Mouse (Mus musculus): Measurements from ENCODE around the gene Gm20388. TPM values are rescaled to one million over a fixed set of nuclear protein-coding genes. Genes with fewer than 3 reads are reported as not detected.

The Gm20388 gene
- polyA plus RNA-seq, 1 experiment from 2014 or later, result 3.6 TPM

GRCm38 (mm10) chr8:123117127-123117731 is 3206.6 kb downstream of the Gm20388 start, which contains the start of gene Cpne7:
Cpne7 (plus strand) TSS chr8:123117374.
- Histone ChIP-seq H3K27me3 (replicated peaks; ENCODE audit: low read depth, poor library complexity, severe bottlenecking) (peaks cover 74% of the 10 kb centered on the region), H3K27ac (replicated peaks) (no peak within 1 kb of the TSS; the same call in 1 of the 2 replicates)

DNA sequence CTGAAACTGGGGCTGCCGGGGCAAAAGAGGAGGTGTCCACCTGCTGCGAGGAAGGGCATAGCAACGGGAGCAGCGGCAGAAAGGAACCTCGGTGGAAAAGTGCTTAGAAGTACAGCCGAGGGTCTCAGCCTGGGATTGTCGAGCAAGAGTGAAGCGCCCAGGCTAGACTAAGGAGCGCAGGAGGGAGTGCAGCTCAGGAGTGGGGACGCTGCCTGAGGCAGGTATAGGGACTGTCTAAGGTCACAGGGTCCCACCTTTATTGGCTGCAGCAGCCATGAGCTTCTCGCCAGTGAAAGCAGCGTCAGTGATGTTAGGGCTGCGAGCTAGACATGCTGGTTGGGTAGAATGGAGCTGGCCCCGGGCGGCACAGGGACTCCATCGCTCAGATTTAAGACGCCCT is 3207.1 kb downstream of the Gm20388 start:
- 3% methylated on average over 17 of the region's 17 CpGs for WGBS
- Histone ChIP-seq H3K36me3 (replicated peaks) (no peaks in the 10 kb centered on the region), H3K4me3 (peak overlapping the region; percentile 70), H3K27me3 (replicated peaks; ENCODE audit: low read depth, poor library complexity, severe bottlenecking) (peaks cover 79% of the 10 kb centered on the region), H3K4me1 (peaks cover 37% of the 10 kb centered on the region), H3K27ac (replicated peaks) (no peak overlapping the region), H3K9me3 (no peaks in the 10 kb centered on the region)
- peak; percentile 36 for DNase-seq (ENCODE audit: low spot score)

More at GRCm38 (mm10) chr8:123117127-123117731, 3206.6 kb downstream of the Gm20388 start, which contains the start of gene Cpne7:
- Histone ChIP-seq H3K4me3 (peak within 1 kb of the TSS; percentile 70), H3K36me3 (replicated peaks) (no peaks in the 10 kb centered on the region), H3K4me1 (peaks cover 35% of the 10 kb centered on the region), H3K9me3 (no peaks in the 10 kb centered on the region)
- under 1% methylated on average over 51 of the region's 51 CpGs for WGBS
- peak; percentile 47 for DNase-seq (ENCODE audit: low spot score)

DNA sequence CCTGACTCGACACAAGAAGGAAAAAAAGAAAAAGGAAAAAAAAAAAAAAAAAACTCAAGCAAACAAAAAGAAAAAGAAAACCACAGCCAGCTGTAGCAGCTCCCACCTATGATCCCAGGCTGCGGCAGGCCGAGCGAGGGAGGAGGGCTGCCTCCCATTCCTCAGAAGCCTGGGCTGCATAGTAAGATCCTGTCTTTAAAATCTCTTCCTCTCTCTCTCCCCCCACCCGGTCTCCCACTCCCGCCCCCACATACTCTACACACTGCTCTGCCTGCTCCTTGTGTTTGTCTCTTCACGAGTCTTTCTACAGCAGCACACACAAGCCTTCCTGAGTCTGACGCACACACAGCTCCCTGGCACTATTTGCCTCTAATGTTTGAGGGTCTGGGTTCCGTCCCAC is 3211.4 kb downstream of the Gm20388 start:
- H3K4me3 ChIP-seq, result no peak overlapping the region
- peaks cover 95% of the 10 kb centered on the region for H3K27me3 ChIP-seq (replicated peaks; ENCODE audit: low read depth, poor library complexity, severe bottlenecking)
- H3K27ac ChIP-seq (replicated peaks), result no peak overlapping the region
- peaks cover 39% of the 10 kb centered on the region for H3K4me1 ChIP-seq
- WGBS, result 70% methylated on average over 9 of the region's 9 CpGs
- DNase-seq (ENCODE audit: low spot score), result no peak
- no peaks in the 10 kb centered on the region for H3K36me3 ChIP-seq (replicated peaks)
- no peaks in the 10 kb centered on the region for H3K9me3 ChIP-seq

- Histone ChIP-seq H3K4me3 (no peak overlapping the region), H3K9me3 (no peaks in the 10 kb centered on the region), H3K27me3 (replicated peaks; ENCODE audit: low read depth, poor library complexity, severe bottlenecking) (peaks cover 95% of the 10 kb centered on the region), H3K27ac (replicated peaks) (no peak overlapping the region), H3K4me1 (peaks cover 39% of the 10 kb centered on the region), H3K36me3 (replicated peaks) (no peaks in the 10 kb centered on the region)
- no peak for DNase-seq (ENCODE audit: low spot score)
- WGBS, result 82% methylated on average over 5 of the region's 5 CpGs
These were observed 3212.0 kb downstream of the Gm20388 start for GRCm38 (mm10) chr8:123122670-123123069.

DNA sequence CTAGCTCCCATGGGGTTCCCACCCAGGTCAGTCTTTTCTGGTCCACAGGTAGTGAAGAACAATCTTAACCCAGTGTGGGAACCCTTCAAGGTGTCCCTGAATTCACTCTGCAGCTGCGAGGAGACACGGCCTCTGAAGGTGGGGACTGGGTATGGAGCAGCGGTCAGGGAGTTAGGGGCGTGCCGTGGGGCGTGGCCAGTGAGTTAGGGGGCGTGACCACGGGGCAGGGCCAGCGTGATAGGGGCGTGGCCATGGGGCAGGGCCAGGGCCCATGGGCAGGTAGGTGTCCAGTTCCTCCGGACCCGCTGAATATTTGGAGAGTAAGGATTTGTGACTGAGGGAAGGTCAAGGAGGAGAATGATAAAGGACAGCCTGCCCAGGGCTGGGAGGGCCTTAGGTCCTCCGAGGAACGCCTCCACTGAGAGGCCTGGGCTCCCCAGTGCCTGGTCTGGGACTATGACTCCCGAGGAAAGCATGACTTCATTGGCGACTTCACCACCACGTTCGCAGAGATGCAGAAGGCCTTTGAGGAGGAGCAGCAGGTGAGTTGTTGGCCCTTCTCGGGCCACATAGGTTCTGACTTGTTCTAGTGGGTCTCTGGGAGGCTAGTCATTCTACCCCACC is 3215.7 kb downstream of the Gm20388 start:
- peak overlapping the region; percentile 41 for H3K4me3 ChIP-seq
- H3K27me3 ChIP-seq (replicated peaks; ENCODE audit: low read depth, poor library complexity, severe bottlenecking), result peaks cover 63% of the 10 kb centered on the region
- H3K36me3 ChIP-seq (replicated peaks), result no peaks in the 10 kb centered on the region
- peak; percentile 85 for DNase-seq (ENCODE audit: low spot score)
- H3K9me3 ChIP-seq, result no peaks in the 10 kb centered on the region
- H3K4me1 ChIP-seq, result peaks cover 41% of the 10 kb centered on the region
- 4% methylated on average over 19 of the region's 19 CpGs for WGBS
- no peak overlapping the region for H3K27ac ChIP-seq (replicated peaks)

GRCm38 (mm10) chr8:123131041-123131440 is 3220.4 kb downstream of the Gm20388 start:
- peaks cover 40% of the 10 kb centered on the region for H3K4me1 ChIP-seq
- H3K36me3 ChIP-seq (replicated peaks), result no peaks in the 10 kb centered on the region
- WGBS, result 69% methylated on average over 9 of the region's 9 CpGs
- peaks cover 20% of the 10 kb centered on the region for H3K27me3 ChIP-seq (replicated peaks; ENCODE audit: low read depth, poor library complexity, severe bottlenecking)
- no peak overlapping the region for H3K4me3 ChIP-seq
- H3K9me3 ChIP-seq, result peaks cover 4% of the 10 kb centered on the region; the same call in 1 of the 2 replicates
- 0 out of 2 replicates have a peak overlapping the region, but pooled peaks have one; percentile 49 for H3K27ac ChIP-seq (replicated peaks)
- no peak for DNase-seq (ENCODE audit: low spot score)

DNA sequence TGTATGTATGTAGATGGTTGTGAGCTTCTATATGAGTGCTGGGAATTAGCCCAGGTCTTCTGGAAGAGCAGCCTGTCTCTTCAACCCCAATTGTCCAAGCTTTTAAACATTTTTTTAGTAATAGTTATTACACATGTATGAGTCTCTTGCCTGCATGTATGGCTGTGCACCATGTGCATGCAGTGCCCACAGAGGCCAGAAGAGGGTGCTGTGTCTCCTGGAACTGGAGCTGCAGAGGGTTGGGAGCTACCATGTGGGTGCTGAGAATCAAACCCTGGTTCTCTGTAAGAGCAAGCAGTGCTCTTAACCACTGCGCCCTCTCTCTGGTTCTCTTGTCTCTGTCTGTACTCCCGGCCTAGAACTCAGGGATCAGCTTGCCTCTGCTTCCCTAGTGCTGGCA is 3222.3 kb downstream of the Gm20388 start:
- no peak overlapping the region for H3K4me3 ChIP-seq
- peaks cover 4% of the 10 kb centered on the region; the same call in 1 of the 2 replicates for H3K9me3 ChIP-seq
- peaks cover 42% of the 10 kb centered on the region for H3K4me1 ChIP-seq
- no peak overlapping the region for H3K27ac ChIP-seq (replicated peaks)
- H3K36me3 ChIP-seq (replicated peaks), result no peaks in the 10 kb centered on the region
- WGBS, result 98% methylated on average over 2 of the region's 2 CpGs
- DNase-seq (ENCODE audit: low spot score), result no peak
- H3K27me3 ChIP-seq (replicated peaks; ENCODE audit: low read depth, poor library complexity, severe bottlenecking), result 0 out of 2 replicates have a peak, but pooled peaks cover 3% of the 10 kb centered on the region

DNA sequence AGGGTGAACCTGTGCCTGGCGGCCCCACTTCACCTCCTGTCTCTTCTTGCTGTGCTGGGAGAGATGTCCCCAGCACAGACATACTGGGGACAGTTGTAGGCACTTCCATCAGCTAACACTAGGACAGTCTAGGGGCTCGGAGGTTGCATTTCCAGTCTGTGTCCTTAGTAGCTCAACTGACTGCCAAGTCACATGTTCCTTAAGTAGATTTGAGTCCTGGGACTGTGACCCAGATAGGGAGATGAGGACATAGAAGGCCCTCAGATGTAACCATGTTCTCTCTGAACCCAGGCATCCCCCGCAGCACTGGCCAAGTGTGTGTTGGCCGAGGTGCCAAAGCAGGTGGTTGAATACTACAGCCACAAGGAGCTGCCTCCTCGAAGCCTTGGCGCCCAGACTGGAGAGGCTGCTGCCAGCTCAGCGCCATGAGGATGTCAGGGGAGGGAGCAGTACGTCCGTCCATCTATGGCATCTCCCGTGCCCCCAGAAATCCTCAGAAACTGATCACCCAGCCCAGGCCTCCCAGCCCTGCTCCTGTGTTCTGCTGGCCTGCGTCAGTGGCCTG is 3223.6 kb downstream of the Gm20388 start:
- peaks cover 4% of the 10 kb centered on the region; the same call in 1 of the 2 replicates for H3K9me3 ChIP-seq
- peak overlapping the region; percentile 51; the same call in 1 of the 2 replicates for H3K27ac ChIP-seq (replicated peaks)
- no peaks in the 10 kb centered on the region for H3K36me3 ChIP-seq (replicated peaks)
- peaks cover 50% of the 10 kb centered on the region for H3K4me1 ChIP-seq
- WGBS, result 88% methylated on average over 11 of the region's 11 CpGs
- no peaks in the 10 kb centered on the region for H3K27me3 ChIP-seq (replicated peaks; ENCODE audit: low read depth, poor library complexity, severe bottlenecking)
- H3K4me3 ChIP-seq, result no peak overlapping the region
- DNase-seq (ENCODE audit: low spot score), result no peak

DNA sequence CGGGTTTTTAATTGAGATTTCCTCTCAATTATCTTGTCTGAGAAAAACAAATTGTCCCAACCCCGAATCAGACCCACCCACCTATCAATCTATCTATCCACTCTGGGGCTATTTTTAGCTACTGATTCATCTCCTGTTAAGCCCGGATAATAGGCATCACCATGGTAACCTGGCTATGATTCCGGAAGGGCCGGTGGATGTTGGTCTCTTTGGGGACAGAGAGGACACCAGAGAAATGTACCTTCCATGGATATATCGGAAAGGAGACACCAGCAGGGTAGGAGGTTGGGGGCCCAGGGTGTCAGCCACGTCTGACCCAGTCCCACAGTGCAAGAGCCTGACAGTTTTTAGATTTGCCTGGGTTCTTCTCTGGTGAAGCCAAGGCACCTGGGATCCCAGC is 3224.8 kb downstream of the Gm20388 start:
- Histone ChIP-seq H3K9me3 (peaks cover 4% of the 10 kb centered on the region; the same call in 1 of the 2 replicates), H3K36me3 (replicated peaks) (no peaks in the 10 kb centered on the region), H3K27me3 (replicated peaks; ENCODE audit: low read depth, poor library complexity, severe bottlenecking) (no peaks in the 10 kb centered on the region), H3K27ac (replicated peaks) (peak overlapping the region; percentile 57), H3K4me1 (peaks cover 50% of the 10 kb centered on the region), H3K4me3 (0 out of 2 replicates have a peak overlapping the region, but pooled peaks have one; percentile 11)
- WGBS, result 38% methylated on average over 7 of the region's 7 CpGs
- no peak for DNase-seq (ENCODE audit: low spot score)

GRCm38 (mm10) chr8:123135806-123136205 is 3225.2 kb downstream of the Gm20388 start:
- WGBS, result 51% methylated on average over 9 of the region's 9 CpGs
- no peaks in the 10 kb centered on the region for H3K27me3 ChIP-seq (replicated peaks; ENCODE audit: low read depth, poor library complexity, severe bottlenecking)
- peaks cover 48% of the 10 kb centered on the region for H3K4me1 ChIP-seq
- H3K27ac ChIP-seq (replicated peaks), result peak overlapping the region; percentile 57
- H3K4me3 ChIP-seq, result no peak overlapping the region
- H3K9me3 ChIP-seq, result peaks cover 4% of the 10 kb centered on the region; the same call in 1 of the 2 replicates
- H3K36me3 ChIP-seq (replicated peaks), result no peaks in the 10 kb centered on the region
- DNase-seq (ENCODE audit: low spot score), result peak; percentile 40

GRCm38 (mm10) chr8:123136287-123136686 is 3225.6 kb downstream of the Gm20388 start:
- WGBS, result 86% methylated on average over 9 of the region's 9 CpGs
- peaks cover 4% of the 10 kb centered on the region; the same call in 1 of the 2 replicates for H3K9me3 ChIP-seq
- H3K4me1 ChIP-seq, result peaks cover 44% of the 10 kb centered on the region
- H3K27ac ChIP-seq (replicated peaks), result peak overlapping the region; percentile 59; the same call in 1 of the 2 replicates
- H3K27me3 ChIP-seq (replicated peaks; ENCODE audit: low read depth, poor library complexity, severe bottlenecking), result no peaks in the 10 kb centered on the region
- no peak overlapping the region for H3K4me3 ChIP-seq
- H3K36me3 ChIP-seq (replicated peaks), result no peaks in the 10 kb centered on the region
- DNase-seq (ENCODE audit: low spot score), result no peak

DNA sequence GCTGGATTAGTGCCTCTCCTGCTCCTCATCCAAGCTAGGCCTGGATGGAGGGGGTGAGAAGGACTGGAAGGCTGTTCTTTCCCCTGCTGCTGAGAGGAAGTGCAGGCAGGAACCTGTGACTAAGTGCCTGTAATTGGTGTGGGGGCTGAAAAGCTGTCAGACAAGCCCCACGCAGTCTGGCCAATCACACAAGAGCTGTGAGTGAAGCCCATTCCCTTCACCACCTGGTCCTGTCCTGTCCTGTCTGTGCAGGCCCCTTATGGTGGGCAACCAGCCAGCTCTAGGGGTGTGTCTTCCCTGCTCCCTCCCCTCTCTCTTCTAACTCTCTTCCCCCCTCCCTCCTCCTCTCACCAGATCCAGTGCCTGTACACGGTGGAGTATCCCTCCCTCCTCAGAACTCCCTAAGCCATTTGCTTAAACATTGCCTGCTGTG is 3227.0 kb downstream of the Gm20388 start:
- no peaks in the 10 kb centered on the region for H3K27me3 ChIP-seq (replicated peaks; ENCODE audit: low read depth, poor library complexity, severe bottlenecking)
- no peaks in the 10 kb centered on the region for H3K36me3 ChIP-seq (replicated peaks)
- peak overlapping the region; percentile 70 for H3K27ac ChIP-seq (replicated peaks)
- peaks cover 44% of the 10 kb centered on the region for H3K4me1 ChIP-seq
- peak; percentile 80 for DNase-seq (ENCODE audit: low spot score)
- 15% methylated on average over 2 of the region's 2 CpGs for WGBS
- peaks cover 4% of the 10 kb centered on the region; the same call in 1 of the 2 replicates for H3K9me3 ChIP-seq
- no peak overlapping the region for H3K4me3 ChIP-seq

Data from embryonic facial prominence, embryonic 10.5 days (tissue).